Mouse (Mus musculus): ENCODE measurements at regions not wholly inside any gene's neighbourhood (a gene's known extent, or its start where the extent isn't known, plus 50 kb on each side); places are given as distances from the start of the nearest gene placed in this dataset.
A peak's percentile ranks its signal among the peaks of the same experiment; 100 is the strongest.

- TF ChIP-seq ZC3H11A (IDR thresholded peaks at IDR 0.05; ENCODE audit: borderline replicate concordance, low read depth, low read length) (no peak), ZNF384 (IDR thresholded peaks at IDR 0.05; ENCODE audit: low read depth, low read length) (no peak), MAFK (IDR thresholded peaks at IDR 0.05; ENCODE audit: insufficient read depth, low read depth, low read length) (no peak), CHD2 (IDR thresholded peaks at IDR 0.05; ENCODE audit: low read depth, low read length) (no peak), HCFC1 (IDR thresholded peaks at IDR 0.05; ENCODE audit: borderline replicate concordance, insufficient read depth, low read length) (no peak)
- no peak overlapping the region for H3K9ac ChIP-seq (ENCODE audit: insufficient read depth, low read depth, low read length, poor library complexity, severe bottlenecking)
- H3K27ac ChIP-seq (ENCODE audit: insufficient read depth, low read depth, low read length, poor library complexity, severe bottlenecking): no peak overlapping the region
- H3K36me3 ChIP-seq (ENCODE audit: control insufficient read depth, insufficient read depth, low read length, poor library complexity, severe bottlenecking): no peaks in the 10 kb centered on the region
- in situ Hi-C loops (cut with MboI; ENCODE audit: low sequenced_read_pairs in 2 of 2, unreplicated experiment in 2 of 2): no loop called here
- no peak overlapping the region for H3K4me3 ChIP-seq (ENCODE audit: insufficient read depth in 1 of 2, low read depth in 1 of 2, low read length in 2 of 2, poor library complexity in 1 of 2, severe bottlenecking in 1 of 2)
- H3K9me3 ChIP-seq (ENCODE audit: control insufficient read depth, insufficient read depth, low read depth, low read length): no peaks in the 10 kb centered on the region
- H3K4me1 ChIP-seq (ENCODE audit: control insufficient read depth in 2 of 2, insufficient read depth in 2 of 2, low read length in 2 of 2, poor library complexity in 1 of 2): no peaks in the 10 kb centered on the region
- DNase-seq (ENCODE audit: low read depth, low spot score): no peak
Measured at GRCm38 (mm10) chr1:15070331-15070730, 1022.8 kb downstream of the 4930444P10Rik start.

- Histone ChIP-seq H3K9me3 (ENCODE audit: control insufficient read depth, insufficient read depth, low read depth, low read length) (no peaks in the 10 kb centered on the region), H3K36me3 (ENCODE audit: control insufficient read depth, insufficient read depth, low read length, poor library complexity, severe bottlenecking) (no peaks in the 10 kb centered on the region), H3K4me1 (ENCODE audit: control insufficient read depth in 2 of 2, insufficient read depth in 2 of 2, low read length in 2 of 2, poor library complexity in 1 of 2) (no peaks in the 10 kb centered on the region), H3K9ac (ENCODE audit: insufficient read depth, low read depth, low read length, poor library complexity, severe bottlenecking) (no peak overlapping the region), H3K27ac (ENCODE audit: insufficient read depth, low read depth, low read length, poor library complexity, severe bottlenecking) (no peak overlapping the region), H3K4me3 (ENCODE audit: insufficient read depth in 1 of 2, low read depth in 1 of 2, low read length in 2 of 2, poor library complexity in 1 of 2, severe bottlenecking in 1 of 2) (no peak overlapping the region)
- TF ChIP-seq ZC3H11A (IDR thresholded peaks at IDR 0.05; ENCODE audit: borderline replicate concordance, low read depth, low read length) (no peak), CHD2 (IDR thresholded peaks at IDR 0.05; ENCODE audit: low read depth, low read length) (no peak), ZNF384 (IDR thresholded peaks at IDR 0.05; ENCODE audit: low read depth, low read length) (no peak), MAFK (IDR thresholded peaks at IDR 0.05; ENCODE audit: insufficient read depth, low read depth, low read length) (no peak), HCFC1 (IDR thresholded peaks at IDR 0.05; ENCODE audit: borderline replicate concordance, insufficient read depth, low read length) (no peak)
- in situ Hi-C loops (cut with MboI; ENCODE audit: low sequenced_read_pairs in 2 of 2, unreplicated experiment in 2 of 2): no loop called here
- no peak for DNase-seq (ENCODE audit: low read depth, low spot score)
Measured at GRCm38 (mm10) chr1:15034047-15034446, 1059.1 kb downstream of the 4930444P10Rik start.

GRCm38 (mm10) chr1:15018460-15018779, 1074.7 kb downstream of the 4930444P10Rik start:
- no peak for DNase-seq (ENCODE audit: low read depth, low spot score)
- no peak overlapping the region for H3K27ac ChIP-seq (ENCODE audit: insufficient read depth, low read depth, low read length, poor library complexity, severe bottlenecking)
- no peak overlapping the region for H3K9ac ChIP-seq (ENCODE audit: insufficient read depth, low read depth, low read length, poor library complexity, severe bottlenecking)
- no peaks in the 10 kb centered on the region for H3K9me3 ChIP-seq (ENCODE audit: control insufficient read depth, insufficient read depth, low read depth, low read length)
- no peaks in the 10 kb centered on the region; a peak in 1 of 4 replicates for H3K4me1 ChIP-seq (ENCODE audit: control insufficient read depth in 2 of 2, insufficient read depth in 2 of 2, low read length in 2 of 2, poor library complexity in 1 of 2)
- H3K4me3 ChIP-seq (ENCODE audit: insufficient read depth in 1 of 2, low read depth in 1 of 2, low read length in 2 of 2, poor library complexity in 1 of 2, severe bottlenecking in 1 of 2): no peak overlapping the region
- H3K36me3 ChIP-seq (ENCODE audit: control insufficient read depth, insufficient read depth, low read length, poor library complexity, severe bottlenecking): no peaks in the 10 kb centered on the region
- in situ Hi-C loops (cut with MboI; ENCODE audit: low sequenced_read_pairs in 2 of 2, unreplicated experiment in 2 of 2): loop anchor here (10.0 to 25.0 kb wide), 3 partner anchors 306 to 606 kb away; no protein-coding TSS in a partner anchor
- TF ChIP-seq CHD2 (IDR thresholded peaks at IDR 0.05; ENCODE audit: low read depth, low read length) (no peak), ZNF384 (IDR thresholded peaks at IDR 0.05; ENCODE audit: low read depth, low read length) (no peak), ZC3H11A (IDR thresholded peaks at IDR 0.05; ENCODE audit: borderline replicate concordance, low read depth, low read length) (no peak), MAFK (IDR thresholded peaks at IDR 0.05; ENCODE audit: insufficient read depth, low read depth, low read length) (no peak), HCFC1 (IDR thresholded peaks at IDR 0.05; ENCODE audit: borderline replicate concordance, insufficient read depth, low read length) (no peak)

- Histone ChIP-seq H3K36me3 (ENCODE audit: control insufficient read depth, insufficient read depth, low read length, poor library complexity, severe bottlenecking) (no peaks in the 10 kb centered on the region), H3K27ac (ENCODE audit: insufficient read depth, low read depth, low read length, poor library complexity, severe bottlenecking) (no peak overlapping the region), H3K9me3 (ENCODE audit: control insufficient read depth, insufficient read depth, low read depth, low read length) (no peaks in the 10 kb centered on the region), H3K9ac (ENCODE audit: insufficient read depth, low read depth, low read length, poor library complexity, severe bottlenecking) (no peak overlapping the region), H3K4me1 (ENCODE audit: control insufficient read depth in 2 of 2, insufficient read depth in 2 of 2, low read length in 2 of 2, poor library complexity in 1 of 2) (no peaks in the 10 kb centered on the region; a peak in 1 of 4 replicates), H3K4me3 (ENCODE audit: insufficient read depth in 1 of 2, low read depth in 1 of 2, low read length in 2 of 2, poor library complexity in 1 of 2, severe bottlenecking in 1 of 2) (no peak overlapping the region)
- no peak for TF ChIP-seq CHD2 (IDR thresholded peaks at IDR 0.05; ENCODE audit: low read depth, low read length)
- no peak for TF ChIP-seq ZC3H11A (IDR thresholded peaks at IDR 0.05; ENCODE audit: borderline replicate concordance, low read depth, low read length)
- DNase-seq (ENCODE audit: low read depth, low spot score): peak; percentile 12
- in situ Hi-C loops (cut with MboI; ENCODE audit: low sequenced_read_pairs in 2 of 2, unreplicated experiment in 2 of 2): loop anchor here (10.0 to 25.0 kb wide), 3 partner anchors 307 to 607 kb away; no protein-coding TSS in a partner anchor
Measured at GRCm38 (mm10) chr1:15017689-15018459, 1075.3 kb downstream of the 4930444P10Rik start.
